Mouse (Mus musculus): ENCODE data around the gene Eya4. TPM values are rescaled to one million over a fixed set of nuclear protein-coding genes. Genes with fewer than 3 reads are reported as not detected.

The Eya4 gene
- total RNA-seq, 2 experiments from 2014 or later = not detected

DNA sequence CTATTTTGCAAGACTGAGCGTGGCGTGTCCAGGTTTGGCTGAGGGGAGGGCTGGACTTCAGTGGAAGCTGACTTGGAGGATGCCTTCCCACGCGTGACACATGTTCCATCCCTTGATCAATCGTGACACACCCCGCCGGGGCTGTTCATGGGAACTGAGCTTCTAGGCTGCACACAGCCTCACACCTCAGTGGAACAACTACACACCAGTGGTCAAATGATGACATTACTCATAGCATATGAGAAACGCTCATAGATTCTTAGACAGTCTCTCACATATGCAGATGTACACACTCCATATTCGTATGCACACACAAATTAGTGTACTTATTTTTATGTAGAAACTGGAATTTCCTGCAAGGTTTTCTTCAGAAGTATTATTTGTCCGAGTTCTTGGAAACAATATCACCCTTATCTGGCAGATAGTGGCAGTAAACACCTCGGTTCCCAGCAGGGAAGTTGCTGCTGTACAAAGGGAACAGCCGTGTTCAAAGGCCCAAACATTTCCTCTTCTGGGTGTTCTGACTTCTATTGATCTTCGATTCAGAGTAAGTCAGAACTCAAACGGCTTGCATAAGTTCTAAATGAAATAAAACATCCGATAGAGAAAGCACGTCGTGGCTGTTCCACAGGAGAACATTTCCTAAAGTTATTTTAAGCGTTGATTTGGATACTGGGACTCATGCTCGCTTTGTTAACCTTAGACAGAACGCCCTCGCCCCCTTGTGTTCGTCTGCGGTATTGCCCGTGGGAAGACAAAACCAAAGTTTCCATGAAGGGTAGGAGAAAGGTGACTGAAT, 269.6 kb downstream of the Eya4 start:
- ATAC-seq (replicated peaks; ENCODE audit: poor library complexity, severe bottlenecking) = peak; percentile 80

- ATAC-seq (replicated peaks; ENCODE audit: poor library complexity, severe bottlenecking) = peak; percentile 52; the same call in 1 of the 2 replicates
These were observed 273.7 kb downstream of the Eya4 start for GRCm38 (mm10) chr10:23076691-23077385.

GRCm38 (mm10) chr10:23073431-23073830, 277.2 kb downstream of the Eya4 start:
- ATAC-seq (replicated peaks; ENCODE audit: poor library complexity, severe bottlenecking) = no peak

GRCm38 (mm10) chr10:23063637-23064036, 286.9 kb downstream of the Eya4 start:
- ATAC-seq (replicated peaks; ENCODE audit: poor library complexity, severe bottlenecking) = no peak

GRCm38 (mm10) chr10:23062719-23063118, 287.9 kb downstream of the Eya4 start:
- ATAC-seq (replicated peaks; ENCODE audit: poor library complexity, severe bottlenecking) = no peak

DNA sequence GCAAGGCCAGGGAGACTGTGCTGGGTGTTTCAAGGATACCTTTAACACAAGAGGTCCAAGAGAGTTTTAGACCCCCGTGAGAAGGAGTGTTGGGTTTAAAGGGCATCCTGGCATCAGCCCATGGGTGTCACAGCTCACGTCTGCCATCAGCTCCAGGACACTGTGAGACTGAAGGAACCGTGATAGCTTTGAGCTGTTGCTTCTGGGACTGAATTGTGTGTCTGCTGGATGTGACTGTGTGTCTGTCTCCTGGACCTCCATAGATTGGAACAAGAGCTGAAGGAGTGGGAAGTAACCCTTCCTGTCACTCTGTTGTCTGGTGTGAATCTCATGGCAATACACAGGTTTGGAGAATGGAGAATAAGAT, 289.9 kb downstream of the Eya4 start:
- ATAC-seq (replicated peaks; ENCODE audit: poor library complexity, severe bottlenecking) = no peak

DNA sequence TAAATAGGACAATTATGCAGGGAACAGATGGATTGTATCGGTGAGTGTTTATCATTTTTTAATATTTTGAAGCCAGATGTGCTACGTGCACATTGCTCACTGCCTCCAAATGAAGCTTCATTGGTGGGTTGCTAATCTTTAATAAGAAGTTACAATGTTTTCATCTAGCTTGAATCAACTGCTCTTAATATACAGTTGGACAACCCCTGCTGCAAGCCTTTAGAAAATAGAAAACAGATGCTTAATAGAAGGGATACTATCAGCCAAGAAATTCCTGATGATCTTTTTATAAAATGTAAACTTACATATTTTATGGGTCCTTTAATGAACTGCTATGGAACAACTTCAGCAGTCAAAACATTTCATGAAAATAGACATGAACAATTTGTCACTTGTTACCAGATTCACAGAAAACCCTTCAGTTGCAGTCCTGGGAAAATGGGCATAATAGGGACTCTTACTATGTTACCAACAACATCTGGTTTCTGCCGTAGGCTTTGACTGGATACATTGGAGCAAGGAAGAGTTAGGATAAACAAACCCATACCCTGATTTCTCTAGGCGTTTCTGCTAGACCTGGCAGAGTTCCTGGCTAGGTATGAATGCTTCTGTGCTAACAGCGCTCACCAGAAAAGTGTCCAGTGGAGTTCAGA, 290.4 kb downstream of the Eya4 start:
- no peak for ATAC-seq (replicated peaks; ENCODE audit: poor library complexity, severe bottlenecking)

- ATAC-seq (replicated peaks; ENCODE audit: poor library complexity, severe bottlenecking) = no peak
These were observed 297.1 kb downstream of the Eya4 start for GRCm38 (mm10) chr10:23053379-23053915.

All from granulocyte monocyte progenitor cell, adult 5-6 weeks (primary cell).